Mouse (Mus musculus): ENCODE measurements around the gene Slc7a15. TPM values are rescaled to one million over a fixed set of nuclear protein-coding genes. Genes with fewer than 3 reads are reported as not detected.

Gene Slc7a15
- polyA plus RNA-seq, 1 experiment, result not detected

GRCm38 (mm10) chr12:8537291-8537690 lies 61.6 kb downstream of the Slc7a15 start:
- Histone ChIP-seq H3K4me1 (ENCODE audit: control insufficient read depth, insufficient read depth, insufficient read length) (no peaks in the 10 kb centered on the region), H3K27me3 (ENCODE audit: control insufficient read depth, insufficient read depth, low read length) (no peaks in the 10 kb centered on the region), H3K4me3 (ENCODE audit: extremely low read depth, insufficient read depth, insufficient read length) (no peak overlapping the region), H3K27ac (ENCODE audit: insufficient read depth, low read length) (no peak overlapping the region), H3K36me3 (ENCODE audit: control insufficient read depth, insufficient read depth, low read length) (no peaks in the 10 kb centered on the region)
- DNase-seq (ENCODE audit: low read depth in 1 of 2, low spot score in 2 of 2), result no peak
- 92% methylated on average over 5 of the region's 5 CpGs for WGBS
- TF ChIP-seq POLR2A (IDR thresholded peaks at IDR 0.05; ENCODE audit: low read depth, low read length) (no peak), CTCF (IDR thresholded peaks at IDR 0.05; ENCODE audit: extremely low read depth, insufficient read depth, insufficient read length, insufficient replicate concordance) (no peak)

GRCm38 (mm10) chr12:8536221-8536965 lies 62.5 kb downstream of the Slc7a15 start:
- Histone ChIP-seq H3K4me1 (ENCODE audit: control insufficient read depth, insufficient read depth, insufficient read length) (no peaks in the 10 kb centered on the region), H3K27me3 (ENCODE audit: control insufficient read depth, insufficient read depth, low read length) (no peaks in the 10 kb centered on the region), H3K36me3 (ENCODE audit: control insufficient read depth, insufficient read depth, low read length) (no peaks in the 10 kb centered on the region), H3K4me3 (ENCODE audit: extremely low read depth, insufficient read depth, insufficient read length) (no peak overlapping the region), H3K27ac (ENCODE audit: insufficient read depth, low read length) (no peak overlapping the region)
- DNase-seq (ENCODE audit: low read depth in 1 of 2, low spot score in 2 of 2), result no peak
- TF ChIP-seq POLR2A (IDR thresholded peaks at IDR 0.05; ENCODE audit: low read depth, low read length) (no peak), CTCF (IDR thresholded peaks at IDR 0.05; ENCODE audit: extremely low read depth, insufficient read depth, insufficient read length, insufficient replicate concordance) (no peak)
- WGBS, result 84% methylated on average over 9 of the region's 9 CpGs

DNA sequence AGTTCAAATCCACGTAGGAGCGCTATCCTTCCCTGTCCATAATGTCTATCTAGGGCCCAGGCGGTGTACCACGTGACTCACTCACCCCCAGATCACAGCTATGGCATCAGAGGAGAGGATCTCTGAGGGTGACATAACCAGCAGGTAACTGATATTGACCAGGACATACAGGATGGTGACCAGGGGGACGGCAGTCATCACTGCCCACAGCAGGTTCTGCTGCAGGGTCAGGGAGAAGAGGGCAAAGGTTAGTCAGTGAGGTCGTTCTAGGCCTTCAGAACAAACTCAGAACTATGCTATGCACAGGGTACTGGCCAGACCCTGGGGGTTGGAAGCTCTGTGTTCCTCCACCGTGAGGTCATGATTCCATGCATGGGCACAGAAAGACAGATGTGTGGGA lies 63.3 kb downstream of the Slc7a15 start:
- no peak overlapping the region for H3K4me3 ChIP-seq (ENCODE audit: extremely low read depth, insufficient read depth, insufficient read length)
- 85% methylated on average over 7 of the region's 7 CpGs for WGBS
- no peak for DNase-seq (ENCODE audit: low read depth in 1 of 2, low spot score in 2 of 2)
- no peaks in the 10 kb centered on the region for H3K27me3 ChIP-seq (ENCODE audit: control insufficient read depth, insufficient read depth, low read length)
- H3K36me3 ChIP-seq (ENCODE audit: control insufficient read depth, insufficient read depth, low read length), result no peaks in the 10 kb centered on the region
- TF ChIP-seq POLR2A (IDR thresholded peaks at IDR 0.05; ENCODE audit: low read depth, low read length) (no peak), CTCF (IDR thresholded peaks at IDR 0.05; ENCODE audit: extremely low read depth, insufficient read depth, insufficient read length, insufficient replicate concordance) (no peak)
- H3K4me1 ChIP-seq (ENCODE audit: control insufficient read depth, insufficient read depth, insufficient read length), result no peaks in the 10 kb centered on the region
- no peak overlapping the region for H3K27ac ChIP-seq (ENCODE audit: insufficient read depth, low read length)

DNA sequence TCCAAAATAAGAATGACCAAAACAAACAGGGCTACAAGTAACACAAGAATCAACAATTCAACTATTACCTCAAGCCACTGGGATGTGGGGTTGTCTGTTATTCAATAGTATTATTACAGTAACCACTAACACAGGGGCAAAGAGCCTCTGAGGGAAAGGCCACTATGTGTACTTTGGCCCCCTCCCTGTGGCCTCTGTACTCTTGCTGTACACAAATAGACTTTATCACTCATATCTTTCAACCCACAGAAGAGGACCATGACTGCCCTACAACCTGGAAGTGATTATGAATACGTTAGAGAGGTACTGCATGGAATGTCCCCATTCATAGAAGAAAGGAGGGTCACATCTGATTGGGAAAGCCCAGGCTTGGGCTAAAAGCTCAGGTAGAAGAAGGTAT lies 64.0 kb downstream of the Slc7a15 start:
- DNase-seq (ENCODE audit: low read depth in 1 of 2, low spot score in 2 of 2), result no peak
- Histone ChIP-seq H3K4me1 (ENCODE audit: control insufficient read depth, insufficient read depth, insufficient read length) (no peaks in the 10 kb centered on the region), H3K36me3 (ENCODE audit: control insufficient read depth, insufficient read depth, low read length) (no peaks in the 10 kb centered on the region), H3K27ac (ENCODE audit: insufficient read depth, low read length) (no peak overlapping the region), H3K27me3 (ENCODE audit: control insufficient read depth, insufficient read depth, low read length) (no peaks in the 10 kb centered on the region), H3K4me3 (ENCODE audit: extremely low read depth, insufficient read depth, insufficient read length) (no peak overlapping the region)
- WGBS, result 75% methylated on average over 1 of the region's 1 CpGs
- no peak for TF ChIP-seq POLR2A (IDR thresholded peaks at IDR 0.05; ENCODE audit: low read depth, low read length)
- no peak for TF ChIP-seq CTCF (IDR thresholded peaks at IDR 0.05; ENCODE audit: extremely low read depth, insufficient read depth, insufficient read length, insufficient replicate concordance)

GRCm38 (mm10) chr12:8527770-8528169 lies 71.1 kb downstream of the Slc7a15 start:
- H3K4me3 ChIP-seq (ENCODE audit: extremely low read depth, insufficient read depth, insufficient read length), result no peak overlapping the region
- H3K27me3 ChIP-seq (ENCODE audit: control insufficient read depth, insufficient read depth, low read length), result no peaks in the 10 kb centered on the region
- no peaks in the 10 kb centered on the region for H3K36me3 ChIP-seq (ENCODE audit: control insufficient read depth, insufficient read depth, low read length)
- TF ChIP-seq POLR2A (IDR thresholded peaks at IDR 0.05; ENCODE audit: low read depth, low read length) (no peak), CTCF (IDR thresholded peaks at IDR 0.05; ENCODE audit: extremely low read depth, insufficient read depth, insufficient read length, insufficient replicate concordance) (no peak)
- DNase-seq (ENCODE audit: low read depth in 1 of 2, low spot score in 2 of 2), result no peak
- 72% methylated on average over 5 of the region's 5 CpGs for WGBS
- H3K4me1 ChIP-seq (ENCODE audit: control insufficient read depth, insufficient read depth, insufficient read length), result no peaks in the 10 kb centered on the region
- H3K27ac ChIP-seq (ENCODE audit: insufficient read depth, low read length), result no peak overlapping the region

DNA sequence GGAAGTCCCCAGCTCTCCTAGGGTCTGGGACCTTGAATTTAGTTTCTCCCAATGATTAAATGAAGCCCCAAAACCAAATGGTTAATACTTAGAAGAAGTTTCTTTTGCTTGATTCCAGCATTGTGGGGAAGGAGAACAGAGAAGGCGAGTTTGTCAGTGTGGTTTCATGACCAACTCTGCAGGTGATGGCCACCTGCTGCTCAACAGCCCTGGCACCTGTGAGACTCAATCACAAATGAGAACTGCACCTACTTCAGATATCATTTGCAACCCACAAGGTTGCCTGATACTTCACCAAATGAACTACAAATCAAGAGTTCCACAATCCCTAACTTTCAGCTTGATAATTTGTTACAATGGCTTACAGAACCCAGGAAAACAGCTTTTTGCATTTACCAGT lies 71.7 kb downstream of the Slc7a15 start:
- 43% methylated on average over 1 of the region's 1 CpGs for WGBS
- TF ChIP-seq CTCF (IDR thresholded peaks at IDR 0.05; ENCODE audit: extremely low read depth, insufficient read depth, insufficient read length, insufficient replicate concordance) (no peak), POLR2A (IDR thresholded peaks at IDR 0.05; ENCODE audit: low read depth, low read length) (no peak)
- Histone ChIP-seq H3K36me3 (ENCODE audit: control insufficient read depth, insufficient read depth, low read length) (no peaks in the 10 kb centered on the region), H3K4me3 (ENCODE audit: extremely low read depth, insufficient read depth, insufficient read length) (no peak overlapping the region), H3K27ac (ENCODE audit: insufficient read depth, low read length) (no peak overlapping the region), H3K27me3 (ENCODE audit: control insufficient read depth, insufficient read depth, low read length) (no peaks in the 10 kb centered on the region), H3K4me1 (ENCODE audit: control insufficient read depth, insufficient read depth, insufficient read length) (no peaks in the 10 kb centered on the region)
- DNase-seq (ENCODE audit: low read depth in 1 of 2, low spot score in 2 of 2), result no peak

DNA sequence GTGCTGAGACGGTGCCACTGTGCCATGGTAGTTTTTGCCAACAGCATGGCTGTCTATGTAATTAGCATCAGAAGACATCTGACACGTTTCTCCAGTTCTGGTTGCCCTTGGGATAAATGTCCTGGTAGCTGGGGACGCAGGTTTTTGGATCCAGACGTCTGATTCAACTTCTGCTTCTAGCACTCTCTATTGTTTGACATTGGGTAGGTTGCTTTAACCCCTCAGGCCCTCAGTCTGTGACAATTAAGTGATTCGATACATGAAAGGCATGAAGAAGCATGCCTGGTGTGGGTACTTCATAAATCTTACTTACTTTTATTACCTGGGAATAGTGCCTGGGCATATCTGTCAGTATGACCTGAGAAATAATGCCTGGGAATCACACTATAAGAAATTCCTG lies 74.8 kb downstream of the Slc7a15 start:
- Histone ChIP-seq H3K4me1 (ENCODE audit: control insufficient read depth, insufficient read depth, insufficient read length) (peaks cover 7% of the 10 kb centered on the region; the same call in 1 of the 2 replicates), H3K36me3 (ENCODE audit: control insufficient read depth, insufficient read depth, low read length) (no peaks in the 10 kb centered on the region), H3K27me3 (ENCODE audit: control insufficient read depth, insufficient read depth, low read length) (no peaks in the 10 kb centered on the region), H3K27ac (ENCODE audit: insufficient read depth, low read length) (no peak overlapping the region), H3K4me3 (ENCODE audit: extremely low read depth, insufficient read depth, insufficient read length) (no peak overlapping the region)
- no peak for DNase-seq (ENCODE audit: low read depth in 1 of 2, low spot score in 2 of 2)
- 84% methylated on average over 5 of the region's 5 CpGs for WGBS
- TF ChIP-seq CTCF (IDR thresholded peaks at IDR 0.05; ENCODE audit: extremely low read depth, insufficient read depth, insufficient read length, insufficient replicate concordance) (no peak), POLR2A (IDR thresholded peaks at IDR 0.05; ENCODE audit: low read depth, low read length) (no peak)

All from spleen, adult 2 months (tissue).